Mouse (Mus musculus) urinary bladder, postnatal 36 days (tissue): ENCODE measurements around the gene Efcab5.

ENCODE experiments used
- DNase-seq, 2 experiments: peaks; one replicate each; pipeline ENCODE4 v3.0.0; 2022; ENCODE audit warnings: low spot score in 2 of 2, mixed read lengths in 1 of 2

Efcab5 gene

DNA sequence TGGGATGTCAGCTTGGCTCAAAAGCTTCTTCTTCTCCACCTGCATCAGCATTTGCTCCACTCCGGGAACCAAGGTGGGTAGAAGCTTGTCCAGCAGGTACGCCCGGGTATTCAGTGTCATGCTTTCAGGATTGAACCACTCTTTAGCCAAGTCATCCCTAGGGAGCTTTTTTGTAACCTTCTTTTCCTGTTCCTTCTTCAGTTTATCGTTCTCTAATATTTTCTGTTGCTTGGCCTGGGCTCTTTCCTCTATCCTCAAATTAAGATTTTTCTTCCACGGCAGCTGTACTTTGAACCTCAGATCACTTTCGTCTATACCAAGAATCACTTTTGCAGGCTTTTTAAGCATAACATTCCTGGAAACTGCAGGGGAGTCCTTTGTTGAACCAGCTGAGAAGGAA, at the start of gene Efcab5:
Efcab5 (minus strand) TSS at position 101 of the 400 bp plus-strand sequence.
- DNase-seq, result no peak

DNA sequence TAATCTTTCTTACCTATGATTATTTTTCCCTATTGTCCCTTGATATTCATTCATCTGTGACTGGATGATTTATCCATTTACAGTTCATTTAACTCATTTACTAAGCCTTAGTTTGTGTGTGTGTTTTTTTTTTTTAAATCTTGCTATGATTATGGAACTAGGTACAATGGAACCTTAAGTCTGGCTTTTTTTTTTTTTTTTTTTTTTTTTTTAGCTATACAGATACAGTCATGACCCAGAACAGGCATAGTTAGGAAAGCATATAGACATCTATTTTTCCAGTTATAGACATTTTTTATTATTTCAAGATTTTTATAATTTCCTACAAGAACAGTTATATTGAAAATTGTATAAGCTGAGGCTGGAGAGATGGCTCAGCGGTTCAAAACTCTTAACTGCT, 46.5 kb upstream of the Efcab5 start:
- no peak for DNase-seq

DNA sequence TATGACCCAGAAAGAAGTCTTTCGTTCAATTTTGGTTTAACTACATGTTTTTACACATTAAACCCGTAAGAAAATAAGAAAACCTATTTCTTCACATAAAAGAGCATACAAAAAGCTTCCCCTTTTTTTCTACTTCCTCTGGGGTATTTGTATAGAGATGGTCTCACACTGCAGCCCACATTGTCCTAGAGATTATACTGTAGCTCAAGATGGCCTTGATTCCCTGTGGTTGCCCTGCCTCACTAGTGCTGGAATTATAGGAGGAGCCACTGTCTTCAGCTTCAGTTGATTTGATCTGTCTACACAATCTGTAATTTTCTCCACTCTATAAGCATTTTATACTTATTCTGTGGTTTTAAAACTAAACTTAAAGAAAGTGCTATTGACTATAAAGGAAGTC, 42.7 kb upstream of the Efcab5 start:
- DNase-seq, result no peak

DNA sequence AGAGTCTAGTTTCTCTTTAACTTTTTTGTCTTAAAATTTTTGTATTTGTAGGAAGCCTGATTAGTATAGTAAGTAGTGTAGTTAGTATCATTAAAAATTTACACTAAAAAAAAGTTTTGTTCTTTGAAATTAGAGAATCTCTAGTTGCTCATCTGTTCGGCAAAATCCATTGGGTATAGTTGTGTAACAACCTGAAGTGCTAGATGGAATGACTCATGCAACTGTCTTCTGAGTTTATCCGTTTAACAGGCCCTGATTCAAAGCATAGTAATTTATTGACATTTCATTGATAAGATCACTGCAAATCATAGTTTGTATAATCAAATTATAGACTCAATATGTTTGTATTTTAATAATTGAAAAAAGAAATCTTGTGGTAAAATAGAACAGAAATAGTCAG, 42.0 kb upstream of the Efcab5 start:
- DNase-seq, result no peak

DNA sequence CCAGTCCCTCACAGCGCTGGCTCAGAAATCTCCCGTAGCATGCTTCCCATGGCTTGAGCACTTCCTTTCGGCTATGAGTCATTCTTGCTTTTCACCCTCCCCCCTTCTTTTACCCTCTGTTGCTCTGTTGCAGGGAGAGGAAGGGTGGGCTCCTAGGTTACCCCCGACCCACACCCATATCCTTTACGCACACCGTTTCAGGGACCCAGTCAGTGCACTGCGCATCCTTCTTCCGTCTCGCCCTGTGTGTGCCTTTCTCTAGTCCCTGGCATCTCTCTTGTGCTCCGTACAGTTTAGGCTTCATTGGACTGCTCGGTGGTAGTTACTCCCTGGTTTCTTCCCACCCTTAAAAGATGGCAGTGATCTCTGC, 28.0 kb upstream of the Efcab5 start:
- DNase-seq, result no peak

DNA sequence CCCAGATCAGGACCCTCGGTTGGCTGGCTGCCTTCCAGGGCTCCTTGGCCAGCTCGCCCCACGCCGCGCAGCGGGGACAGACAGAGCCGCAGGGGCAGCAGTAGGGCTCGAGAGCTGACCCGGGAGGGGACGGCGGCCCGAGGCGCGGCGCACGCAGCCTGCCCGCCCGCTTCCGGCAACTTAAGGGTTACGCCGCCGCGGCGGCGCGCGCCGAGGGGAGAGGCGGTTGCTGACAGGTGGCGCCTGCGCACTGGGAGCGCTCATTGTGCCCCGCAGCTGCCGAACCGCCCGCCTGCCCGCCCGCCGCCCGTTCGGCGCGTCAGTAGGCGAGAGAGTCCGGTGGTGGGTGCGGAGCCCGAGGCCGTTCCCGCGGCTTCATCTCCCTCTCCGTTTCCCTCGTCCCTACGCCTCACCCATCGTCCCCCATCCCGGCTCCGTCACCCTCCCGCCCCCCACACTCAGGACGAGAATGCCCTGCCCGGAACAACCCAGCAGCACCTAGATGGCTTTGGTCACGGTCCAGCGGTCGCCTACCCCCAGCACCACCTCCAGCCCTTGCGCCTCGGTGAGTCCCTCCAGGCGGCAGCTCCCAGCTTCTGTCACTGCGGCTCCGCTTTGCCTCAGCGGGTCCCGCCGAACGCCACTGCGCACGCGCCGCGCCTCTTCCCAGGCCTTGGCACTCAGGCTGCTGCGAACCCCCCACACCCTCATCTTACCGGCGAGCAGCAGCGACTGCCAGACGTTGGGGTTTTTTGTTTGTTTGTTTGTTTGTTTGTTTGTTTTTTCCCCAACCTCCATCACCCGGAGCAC, 27.4 kb upstream of the Efcab5 start, which contains the start of gene Ssh2:
Ssh2 (plus strand) TSS at position 337 of the 810 bp plus-strand sequence.
- DNase-seq, result peak; percentile 66 to 73

DNA sequence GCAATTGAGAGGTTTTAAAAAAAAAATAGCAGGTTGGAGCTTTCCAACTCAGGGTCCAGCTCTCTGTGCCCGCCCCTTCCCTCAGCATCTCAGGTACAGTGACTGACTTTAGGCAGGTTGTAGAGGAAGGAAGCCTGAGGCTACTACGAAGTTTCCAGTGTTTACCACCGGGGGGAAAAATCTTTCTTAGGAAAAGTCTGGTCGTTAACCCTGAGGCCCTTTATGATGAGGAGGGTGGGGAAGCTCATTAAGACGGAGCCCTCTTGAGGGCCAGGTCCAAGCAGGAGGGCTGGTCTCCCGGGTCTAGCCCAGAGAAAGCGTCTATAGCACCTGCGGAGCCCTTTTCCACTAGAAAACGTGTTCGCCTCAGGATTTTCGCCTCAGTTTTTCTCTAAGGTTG, 26.7 kb upstream of the Efcab5 start:
- no peak for DNase-seq

DNA sequence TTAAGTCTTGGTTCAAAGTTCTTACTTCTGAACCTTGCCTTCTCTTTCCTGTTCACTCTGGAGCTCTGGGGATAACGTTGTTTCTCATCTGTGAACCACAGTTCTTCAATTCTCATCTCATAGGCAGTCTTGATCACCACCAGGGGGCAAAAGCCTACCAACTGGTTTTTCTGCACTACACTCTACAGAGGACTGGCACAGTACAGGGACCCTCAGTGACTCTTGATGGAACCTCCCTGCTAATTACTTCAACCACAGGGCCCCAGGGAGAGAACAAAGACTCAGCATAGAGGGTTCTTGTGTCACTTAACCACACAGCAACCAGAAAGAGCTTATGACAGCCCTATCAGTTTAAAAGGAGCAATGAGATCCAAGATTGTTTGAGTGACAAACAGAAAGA, 26.0 kb upstream of the Efcab5 start:
- DNase-seq, result peak; percentile 28 to 38

DNA sequence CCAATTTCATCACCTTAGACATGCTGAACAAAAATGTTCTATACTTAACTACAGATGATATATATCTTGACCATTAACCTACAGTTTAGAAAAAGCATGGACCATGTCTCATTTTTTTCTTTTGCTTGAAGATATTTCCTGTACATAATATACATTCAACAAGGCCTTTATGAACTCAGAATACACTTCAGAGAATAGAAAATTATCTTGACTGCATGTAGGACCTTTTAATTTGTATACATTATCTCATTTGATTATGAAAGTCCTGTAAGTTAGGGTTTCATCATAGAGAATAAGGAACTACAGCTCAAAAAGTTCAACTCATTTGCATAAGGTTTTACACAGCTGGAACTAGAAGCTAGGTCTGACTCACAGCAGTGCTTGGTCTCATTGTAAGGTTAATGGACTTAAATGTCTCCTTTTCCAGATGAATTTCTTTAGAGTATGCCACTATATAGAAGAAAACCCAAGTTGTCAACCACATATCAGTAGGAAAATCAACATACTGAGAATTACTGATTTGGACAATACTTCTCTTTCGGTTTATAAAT, 25.4 kb upstream of the Efcab5 start:
- DNase-seq, result no peak

DNA sequence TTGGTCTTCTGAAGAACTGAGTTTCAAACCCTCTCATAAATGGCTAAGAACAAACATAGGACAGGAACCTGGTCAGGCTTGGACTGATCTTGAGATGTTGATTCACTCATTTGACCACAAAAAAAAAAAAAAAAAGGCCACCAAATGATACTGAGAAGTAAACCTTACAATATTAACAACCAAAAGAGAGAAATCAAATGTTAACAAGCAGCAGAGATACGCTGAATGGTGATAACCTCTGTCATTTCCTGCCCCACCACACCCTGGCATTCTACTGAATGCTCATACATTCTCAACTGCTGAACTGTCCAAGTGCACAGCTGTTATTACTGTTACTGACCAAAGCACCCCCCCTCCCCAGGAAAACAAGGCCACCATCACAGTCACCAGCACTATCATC, 11.9 kb upstream of the Efcab5 start:
- no peak for DNase-seq

DNA sequence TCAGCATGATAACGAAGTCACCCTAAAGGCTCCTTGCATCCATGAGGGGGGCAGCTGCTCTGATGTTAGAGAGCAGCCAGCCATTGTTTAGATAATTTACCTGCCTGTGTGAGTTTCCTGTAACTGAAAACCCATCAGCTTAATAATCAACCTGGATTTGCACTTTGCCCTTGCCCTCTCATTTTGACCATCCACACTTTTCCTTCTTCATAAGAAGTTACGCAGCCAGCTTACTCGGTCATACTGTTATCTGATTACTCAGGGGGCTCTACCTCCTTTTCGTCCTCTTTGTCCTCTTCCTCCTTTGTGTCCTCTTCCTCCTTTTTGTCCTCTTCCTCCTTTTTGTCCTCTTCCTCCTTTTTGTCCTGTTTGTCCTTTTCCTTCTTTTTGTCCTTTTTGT, 10.9 kb upstream of the Efcab5 start:
- no peak for DNase-seq

DNA sequence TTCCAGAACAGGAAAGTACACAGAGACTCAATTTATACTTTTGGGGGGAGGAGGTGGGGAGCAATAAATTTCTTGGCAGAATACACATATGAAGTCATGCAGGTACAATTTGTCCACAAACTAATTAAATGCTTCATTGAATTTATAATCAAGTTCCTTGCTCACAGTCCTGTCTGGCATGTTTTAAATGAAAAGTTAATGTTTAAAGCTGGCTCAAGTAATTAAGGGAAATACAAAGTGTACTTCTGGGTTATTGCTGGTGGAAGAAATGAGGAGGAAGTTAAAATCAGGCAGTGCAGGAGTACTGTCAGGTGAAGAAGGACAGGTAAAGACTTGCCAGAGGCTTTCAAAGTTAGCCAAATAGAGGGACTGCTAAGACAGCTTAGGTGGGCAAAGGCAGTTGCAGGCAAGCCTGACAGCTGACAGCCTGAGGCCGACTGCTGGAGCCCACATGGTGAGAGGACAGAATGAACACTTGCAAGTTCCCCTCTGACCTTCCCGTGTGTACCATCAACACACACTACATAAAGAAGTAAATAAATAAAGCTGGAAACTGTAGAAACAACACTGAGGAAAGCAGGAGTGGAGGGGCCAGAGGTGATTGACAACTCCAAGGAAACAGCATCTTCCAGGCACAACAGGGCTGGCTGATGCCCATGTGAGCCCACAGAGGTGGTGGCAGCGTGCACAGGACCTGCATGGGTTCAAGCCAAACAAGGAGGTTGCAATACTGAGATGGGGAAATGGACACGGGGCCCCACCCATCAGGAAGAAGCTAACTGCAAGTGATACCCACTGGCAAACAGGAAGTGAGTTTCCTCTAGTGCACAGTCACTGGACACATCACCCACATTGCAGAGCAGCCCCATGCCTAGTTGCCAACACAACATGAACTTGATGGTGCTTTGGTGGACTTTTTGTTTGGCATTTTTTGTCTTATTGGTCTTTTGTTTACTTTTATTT, 7.7 kb upstream of the Efcab5 start:
- peak in 1 of 2 experiments; percentile 12 for DNase-seq

DNA sequence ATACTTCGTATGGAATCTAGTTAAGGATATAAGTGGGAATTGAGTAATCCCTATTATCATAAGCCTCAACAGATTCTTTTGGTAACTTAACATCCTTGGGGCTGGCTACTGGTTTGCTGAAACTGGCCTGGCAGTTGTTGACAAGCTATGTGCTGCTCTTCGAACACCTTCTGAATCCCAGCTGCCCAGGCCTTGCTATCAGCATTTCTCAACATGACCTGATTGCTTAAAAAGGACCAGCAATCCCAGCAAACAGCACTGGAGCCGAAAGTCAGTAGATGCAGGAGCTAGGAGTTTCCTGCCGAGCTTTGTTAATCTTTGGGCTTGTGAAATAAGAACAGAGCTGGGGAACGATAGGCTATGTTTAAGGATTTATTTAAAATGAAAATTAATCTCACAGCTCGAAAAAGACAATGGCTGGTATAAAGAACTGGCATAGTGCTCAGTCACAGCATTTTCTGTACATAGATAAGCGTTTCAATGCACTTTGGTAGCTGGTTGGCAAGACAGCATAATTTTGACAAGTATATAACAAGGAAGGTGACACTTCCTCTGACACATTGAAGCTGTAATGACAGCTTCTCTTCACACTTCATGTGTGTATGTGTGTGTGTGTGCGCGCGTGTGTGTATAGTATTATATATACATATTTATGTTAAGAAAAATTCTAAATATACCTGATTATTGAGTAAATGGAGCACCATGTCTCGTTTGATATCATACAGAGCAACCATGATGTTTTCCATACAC, 6.8 kb upstream of the Efcab5 start:
- no peak for DNase-seq

DNA sequence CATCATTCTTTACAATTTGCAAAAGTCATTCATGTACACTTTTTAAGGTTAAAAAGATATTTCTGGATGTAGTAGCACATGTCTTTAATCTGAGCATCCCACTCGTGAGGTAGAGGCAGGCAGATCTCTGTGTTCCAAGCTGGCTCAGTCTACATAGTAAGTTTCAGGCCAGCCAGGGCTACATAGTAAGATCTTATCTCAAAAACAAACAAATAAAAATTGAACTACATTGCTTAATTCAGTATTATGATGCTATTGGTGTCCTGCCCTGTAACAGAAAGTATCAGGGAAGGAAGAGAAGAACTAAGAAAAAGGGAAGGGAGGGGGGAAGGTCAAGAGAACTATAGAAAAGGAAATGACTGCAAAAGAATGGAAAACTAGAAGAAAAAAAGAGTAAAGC, 6.0 kb upstream of the Efcab5 start:
- DNase-seq, result no peak

DNA sequence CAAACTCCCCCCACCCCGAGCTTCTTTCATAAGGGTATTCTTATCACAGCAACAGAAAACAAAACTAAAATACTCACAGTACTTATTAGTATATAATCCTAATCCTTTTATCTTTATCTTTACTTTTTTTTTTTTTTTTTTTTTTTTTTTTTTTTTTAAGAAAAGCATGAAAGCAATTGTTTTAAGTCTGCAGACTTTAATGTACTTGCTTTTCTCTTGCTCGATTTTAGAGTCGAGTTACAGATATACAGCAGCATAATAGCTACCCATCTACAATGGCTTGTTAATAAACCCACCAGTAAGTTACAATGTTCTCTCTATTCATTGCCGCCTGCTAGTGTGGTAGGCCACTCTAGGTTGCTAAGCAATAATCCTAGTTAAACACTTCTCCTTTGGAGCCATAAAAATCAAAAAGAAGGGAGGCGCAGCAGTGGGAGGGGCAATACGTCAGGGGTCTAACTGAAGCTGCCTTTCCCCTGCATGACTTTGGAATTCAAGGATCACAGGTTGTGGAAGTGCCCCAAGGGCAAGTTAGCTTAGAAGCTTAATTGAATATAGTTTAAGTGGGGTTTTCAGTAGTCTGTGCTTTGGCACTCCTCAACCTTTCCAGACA, 5.3 kb upstream of the Efcab5 start:
- no peak for DNase-seq

DNA sequence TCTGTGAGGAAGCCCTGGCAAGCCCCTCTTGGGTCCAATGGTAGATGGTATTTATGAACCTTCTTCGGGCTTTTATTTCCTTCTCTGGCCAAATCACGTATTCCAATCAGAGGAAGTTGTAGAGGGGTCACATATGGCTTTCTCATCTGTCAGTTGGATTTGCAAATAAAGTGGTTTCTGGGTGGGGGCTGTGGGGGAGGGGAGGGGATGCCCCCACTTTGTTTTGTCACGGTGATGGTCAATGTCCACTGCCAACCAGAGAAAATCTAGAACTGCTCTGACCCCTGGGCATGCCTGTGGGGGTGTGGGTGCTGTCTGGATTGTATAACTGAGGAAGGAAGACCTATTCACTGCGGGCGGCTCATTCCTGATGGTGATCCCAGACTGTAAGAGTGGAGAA, 4.6 kb upstream of the Efcab5 start:
- no peak for DNase-seq

DNA sequence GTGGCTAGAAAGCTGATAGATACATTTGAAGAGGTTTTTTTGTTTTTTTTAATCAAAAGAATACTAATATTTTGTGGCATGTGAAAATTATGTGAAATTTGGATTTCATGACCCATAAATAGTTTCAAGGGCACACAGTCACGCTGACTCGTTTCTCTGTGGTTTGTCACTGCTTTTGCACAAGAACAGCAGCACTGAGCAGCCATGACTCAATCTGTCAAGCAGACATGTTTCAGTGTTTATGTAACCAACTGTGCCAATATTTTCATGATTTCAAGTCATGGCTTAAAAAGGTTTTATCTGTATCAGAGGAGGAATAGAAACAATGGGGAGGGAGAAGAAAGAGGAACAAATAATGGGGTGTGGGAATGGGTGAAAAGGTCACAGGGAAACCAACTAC, 3.8 kb downstream of the Efcab5 start:
- no peak for DNase-seq

DNA sequence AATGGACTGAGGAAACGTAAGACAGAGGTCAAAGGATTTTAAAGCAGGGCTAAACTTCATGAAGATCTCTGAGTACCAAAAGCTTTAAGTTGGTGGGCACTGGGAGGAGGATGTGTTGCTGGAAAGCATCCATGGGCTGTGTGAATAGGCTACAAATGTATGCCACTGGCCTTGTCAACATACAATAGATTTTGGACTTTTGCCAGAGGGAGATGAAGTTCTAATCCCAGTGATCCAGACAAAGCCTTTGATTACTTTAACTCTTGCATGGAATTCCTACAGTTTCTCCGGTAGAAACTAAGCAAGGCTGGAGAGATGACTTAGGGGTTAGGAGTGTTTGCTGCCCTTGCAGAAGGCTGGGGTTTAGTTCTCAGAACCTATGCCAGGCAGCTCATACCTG, 6.2 kb downstream of the Efcab5 start:
- DNase-seq, result no peak

DNA sequence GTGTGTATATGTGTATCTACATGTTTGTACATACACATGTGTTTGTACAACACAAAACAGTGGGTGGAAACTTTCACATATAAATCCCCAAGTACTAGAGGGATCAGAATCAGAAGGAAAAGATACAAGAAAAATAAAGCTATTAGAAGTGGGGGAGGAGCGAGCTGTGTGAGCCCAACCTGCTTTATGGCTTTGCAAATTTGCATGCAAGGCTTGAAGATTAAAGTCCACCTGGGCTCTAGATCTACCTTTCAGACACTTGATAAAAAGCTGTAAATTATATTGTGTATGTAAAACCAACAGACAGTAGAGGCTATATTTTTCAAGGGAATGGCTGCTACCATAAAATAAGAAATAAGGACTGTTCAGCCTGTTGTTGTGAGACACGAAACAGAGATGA, 6.7 kb downstream of the Efcab5 start:
- DNase-seq, result no peak

DNA sequence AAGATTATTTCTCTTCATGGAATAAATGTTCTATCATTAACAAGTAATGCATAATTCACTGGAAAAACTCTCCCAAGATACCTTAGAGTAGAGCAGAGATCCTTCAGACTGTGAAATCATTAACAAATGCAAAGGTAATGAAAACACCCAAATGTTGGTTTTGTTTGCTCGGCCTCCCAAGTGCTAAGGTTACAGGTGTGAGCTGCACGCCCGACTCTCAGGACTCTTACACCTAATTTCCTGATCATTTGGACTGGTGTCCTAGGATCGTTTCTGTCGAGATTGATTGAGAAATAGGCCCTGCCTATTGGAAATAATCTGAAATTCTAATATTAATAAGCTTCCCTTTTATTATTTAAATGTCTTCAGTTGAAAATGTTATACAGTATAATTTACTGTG, 7.2 kb downstream of the Efcab5 start:
- no peak for DNase-seq

DNA sequence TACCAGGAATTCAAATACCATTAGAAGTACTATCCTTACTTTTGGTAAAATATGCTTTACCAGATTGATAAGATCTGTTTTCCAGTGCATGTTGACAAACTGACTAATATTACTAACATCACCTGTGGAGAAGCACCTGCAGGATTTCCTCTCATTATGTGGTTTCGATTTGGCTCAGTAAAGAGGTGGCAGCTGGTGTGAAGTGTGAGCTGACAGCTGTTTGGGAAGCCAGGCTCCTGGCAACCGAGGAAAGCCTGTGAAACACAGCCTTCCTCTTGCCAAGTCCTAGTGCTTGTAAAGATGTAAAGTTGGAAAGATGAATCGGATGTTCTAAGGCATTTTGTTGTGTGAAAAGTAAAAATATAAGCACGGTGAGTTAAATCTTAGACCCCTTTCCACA, 7.9 kb downstream of the Efcab5 start:
- no peak for DNase-seq
